Mouse (Mus musculus) liver, embryonic 15.5 days (tissue): ENCODE measurements at regions not wholly inside any gene's neighbourhood (a gene's known extent, or its start where the extent isn't known, plus 50 kb on each side); places are given as distances from the start of the nearest gene placed in this dataset.

ENCODE experiments used
- ATAC-seq: fragments of 200-750 bp; cut with Nextera tagmentation; 2 replicates; pipeline ENCODE4 v1.8.0; 2017; ENCODE audit warnings: moderate number of reproducible peaks, mild to moderate bottlenecking, moderate library complexity; ENCODE audit not compliant: insufficient read depth
- H3K27ac ChIP-seq: fragments of 300-500 bp; sonication (generic); replicated peaks from 2 replicates; pipeline ENCODE4 v1.5.1; 2015; ENCODE audit warnings: mild to moderate bottlenecking, inconsistent platforms
- H3K27me3 ChIP-seq: fragments of 300-500 bp; sonication (generic); 2 replicates; pipeline ENCODE4 v1.6.1; 2015; ENCODE audit warnings: mild to moderate bottlenecking, inconsistent platforms
- H3K36me3 ChIP-seq: fragments of 300-500 bp; sonication (generic); replicated peaks from 2 replicates; pipeline ENCODE4 v1.6.1; 2015; ENCODE audit warnings: moderate library complexity, mild to moderate bottlenecking, inconsistent platforms
- H3K4me1 ChIP-seq: fragments of 300-500 bp; sonication (generic); replicated peaks from 2 replicates; pipeline ENCODE4 v1.6.1; 2015; ENCODE audit warnings: inconsistent platforms
- H3K4me2 ChIP-seq: fragments of 300-500 bp; sonication (generic); 2 replicates; pipeline ENCODE4 v1.6.1; 2015; ENCODE audit warnings: moderate library complexity, mild to moderate bottlenecking, inconsistent platforms
- H3K4me3 ChIP-seq: fragments of 300-500 bp; sonication (generic); replicated peaks from 2 replicates; pipeline ENCODE4 v1.5.1; 2015; ENCODE audit warnings: mild to moderate bottlenecking, inconsistent platforms
- H3K9ac ChIP-seq: fragments of 300-500 bp; sonication (generic); 2 replicates; pipeline ENCODE4 v1.6.1; 2015; ENCODE audit warnings: moderate library complexity, mild to moderate bottlenecking, inconsistent platforms
- H3K9me3 ChIP-seq: fragments of 300-500 bp; sonication (generic); replicated peaks from 2 replicates; pipeline ENCODE4 v1.6.1; 2016; ENCODE audit warnings: inconsistent platforms
- WGBS: fragments of 180-500 bp; shearing (Covaris S2); methylation state at CpG from one replicate; pipeline ENCODE4 v1.1.7; 2015; ENCODE audit warnings: mixed read lengths; ENCODE audit not compliant: insufficient replicate concordance; 5-methylcytosine and 5-hydroxymethylcytosine counted together

GRCm38 (mm10) chr8:41972416-41972815 lies 555.5 kb upstream of the Frg1 start:
- H3K9ac ChIP-seq, result no peak overlapping the region
- no peaks in the 10 kb centered on the region for H3K27me3 ChIP-seq
- H3K4me2 ChIP-seq, result no peak overlapping the region
- WGBS, result 64% methylated on average over 2 of the region's 2 CpGs
- no peak overlapping the region for H3K4me3 ChIP-seq
- no peak overlapping the region for H3K27ac ChIP-seq
- no peaks in the 10 kb centered on the region for H3K4me1 ChIP-seq
- no peaks in the 10 kb centered on the region for H3K9me3 ChIP-seq
- no peaks in the 10 kb centered on the region for H3K36me3 ChIP-seq
- ATAC-seq, result no peak

- Histone ChIP-seq H3K36me3 (no peaks in the 10 kb centered on the region), H3K4me1 (no peaks in the 10 kb centered on the region), H3K27me3 (no peaks in the 10 kb centered on the region), H3K27ac (no peak overlapping the region), H3K9ac (no peak overlapping the region), H3K4me2 (no peak overlapping the region), H3K9me3 (no peaks in the 10 kb centered on the region), H3K4me3 (no peak overlapping the region)
- no peak for ATAC-seq
- 63% methylated on average over 3 of the region's 3 CpGs for WGBS
Measured at GRCm38 (mm10) chr8:41970536-41970935, 553.7 kb upstream of the Frg1 start.

DNA sequence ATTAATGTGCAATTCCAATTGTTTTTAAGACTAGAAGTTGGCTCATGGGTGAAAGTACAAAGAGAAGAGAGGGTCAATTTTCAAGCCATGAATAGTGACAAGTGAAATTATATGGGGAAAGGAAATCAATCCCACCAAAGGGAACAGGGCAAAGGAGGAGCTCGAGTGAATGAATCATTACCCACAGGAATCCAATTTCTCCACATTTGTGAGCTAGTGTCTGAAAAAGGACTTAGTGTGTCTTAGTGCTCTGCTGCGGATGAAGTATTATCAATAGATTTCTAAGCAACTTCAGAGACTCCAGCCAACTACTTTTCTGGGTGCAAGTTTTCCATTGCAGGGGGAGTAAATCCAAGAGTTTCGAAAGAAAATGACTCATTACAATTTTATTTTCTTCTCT lies 552.5 kb upstream of the Frg1 start:
- H3K36me3 ChIP-seq, result no peaks in the 10 kb centered on the region
- ATAC-seq, result no peak
- no peaks in the 10 kb centered on the region for H3K4me1 ChIP-seq
- 51% methylated on average over 3 of the region's 3 CpGs for WGBS
- H3K9me3 ChIP-seq, result no peaks in the 10 kb centered on the region
- no peak overlapping the region for H3K27ac ChIP-seq
- no peaks in the 10 kb centered on the region for H3K27me3 ChIP-seq
- H3K4me2 ChIP-seq, result no peak overlapping the region
- H3K4me3 ChIP-seq, result no peak overlapping the region
- no peak overlapping the region for H3K9ac ChIP-seq

DNA sequence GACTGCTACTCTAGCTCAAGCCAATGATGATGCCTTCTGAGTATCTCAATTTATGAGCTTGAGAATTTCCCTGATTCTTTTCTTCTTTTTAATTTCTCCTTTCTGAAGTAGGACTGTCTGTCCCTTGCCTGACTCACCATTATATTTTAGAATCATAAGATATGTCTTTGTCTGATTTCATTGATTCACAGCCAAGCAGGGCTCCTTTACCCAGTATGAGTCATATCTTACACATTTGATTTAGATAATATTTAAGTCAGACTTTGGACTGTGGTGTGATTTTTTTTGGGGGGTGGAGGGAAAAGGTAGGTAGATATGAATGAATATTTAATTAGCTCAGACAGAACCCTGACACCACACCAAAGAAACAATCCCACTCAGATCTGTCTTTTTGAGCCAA lies 547.2 kb upstream of the Frg1 start:
- ATAC-seq, result no peak
- no peak overlapping the region for H3K9ac ChIP-seq
- no peak overlapping the region for H3K4me2 ChIP-seq
- H3K36me3 ChIP-seq, result no peaks in the 10 kb centered on the region
- H3K4me3 ChIP-seq, result no peak overlapping the region
- H3K27me3 ChIP-seq, result no peaks in the 10 kb centered on the region
- no peaks in the 10 kb centered on the region for H3K9me3 ChIP-seq
- no peaks in the 10 kb centered on the region for H3K4me1 ChIP-seq
- no peak overlapping the region for H3K27ac ChIP-seq

DNA sequence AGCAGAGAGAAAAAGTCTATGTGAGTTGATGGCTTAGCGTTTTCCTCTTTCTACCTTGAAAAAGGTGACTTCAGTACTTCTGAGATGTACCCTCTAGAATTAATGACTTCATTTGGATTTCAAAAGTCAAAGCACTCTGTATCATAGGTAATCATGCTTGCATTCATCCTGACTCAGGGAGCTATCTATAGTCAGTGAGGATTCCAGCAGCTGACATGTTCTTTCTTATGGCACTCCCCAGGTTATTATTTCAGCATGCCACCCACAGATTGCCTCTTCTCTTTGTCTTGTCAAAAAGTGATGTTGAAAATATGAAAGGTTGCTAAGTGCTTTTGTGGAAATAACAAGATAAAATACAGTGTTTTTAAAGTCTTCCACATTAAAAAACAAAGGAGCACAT lies 540.0 kb upstream of the Frg1 start:
- Histone ChIP-seq H3K4me3 (no peak overlapping the region), H3K27ac (no peak overlapping the region), H3K36me3 (no peaks in the 10 kb centered on the region), H3K4me2 (no peak overlapping the region), H3K9me3 (no peaks in the 10 kb centered on the region), H3K9ac (no peak overlapping the region), H3K4me1 (no peaks in the 10 kb centered on the region), H3K27me3 (no peaks in the 10 kb centered on the region)
- 41% methylated on average over 1 of the region's 1 CpGs for WGBS
- no peak for ATAC-seq

DNA sequence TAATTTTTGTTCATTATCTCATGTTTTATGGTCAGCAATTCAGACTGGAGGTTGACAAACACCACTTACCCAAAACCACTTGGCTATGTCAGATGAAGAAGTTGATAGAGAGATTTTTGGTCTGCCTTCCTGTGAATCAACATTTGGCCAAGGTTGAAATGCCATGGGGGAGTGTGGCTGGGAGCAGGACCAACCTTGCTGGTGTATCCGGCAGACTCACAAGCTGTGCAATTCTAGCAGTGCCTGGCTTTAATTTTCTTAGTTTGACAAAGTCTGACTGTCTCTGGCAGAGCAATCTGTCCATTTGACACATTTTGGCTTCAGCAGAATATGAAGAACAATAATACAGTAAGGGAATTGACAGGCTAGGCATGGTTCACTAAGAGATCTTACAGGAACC lies 533.9 kb upstream of the Frg1 start:
- no peak overlapping the region for H3K27ac ChIP-seq
- H3K9ac ChIP-seq, result no peak overlapping the region
- no peaks in the 10 kb centered on the region for H3K9me3 ChIP-seq
- no peaks in the 10 kb centered on the region for H3K27me3 ChIP-seq
- no peak overlapping the region for H3K4me2 ChIP-seq
- H3K4me1 ChIP-seq, result no peaks in the 10 kb centered on the region
- H3K4me3 ChIP-seq, result no peak overlapping the region
- WGBS, result 73% methylated on average over 1 of the region's 1 CpGs
- H3K36me3 ChIP-seq, result no peaks in the 10 kb centered on the region
- no peak for ATAC-seq

DNA sequence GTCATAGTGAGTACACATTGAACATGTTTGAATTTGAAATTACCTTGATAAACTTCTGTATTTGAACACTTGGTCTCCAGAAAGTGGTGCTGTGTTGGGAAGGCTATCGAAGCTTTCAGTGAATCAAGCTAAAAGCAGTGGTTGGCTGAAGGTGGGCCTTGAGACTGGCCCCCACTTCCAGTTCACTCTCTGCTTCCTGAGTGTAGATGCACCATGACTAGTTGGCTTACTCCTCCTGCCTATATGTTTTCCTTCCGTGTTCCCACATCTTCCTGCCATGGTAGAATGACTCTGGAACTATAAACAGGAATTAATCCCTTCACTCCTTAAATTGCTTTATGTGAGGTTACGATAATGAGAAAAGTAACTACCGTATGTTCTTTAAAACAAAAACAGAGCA lies 522.4 kb upstream of the Frg1 start:
- Histone ChIP-seq H3K27me3 (no peaks in the 10 kb centered on the region), H3K36me3 (no peaks in the 10 kb centered on the region), H3K4me1 (no peaks in the 10 kb centered on the region), H3K4me3 (no peak overlapping the region), H3K9me3 (no peaks in the 10 kb centered on the region; the same call in 1 of the 2 replicates), H3K9ac (no peak overlapping the region), H3K4me2 (no peak overlapping the region), H3K27ac (no peak overlapping the region)
- 54% methylated on average over 4 of the region's 4 CpGs for WGBS
- no peak for ATAC-seq

- Histone ChIP-seq H3K4me3 (no peak overlapping the region), H3K9me3 (no peaks in the 10 kb centered on the region), H3K36me3 (no peaks in the 10 kb centered on the region), H3K27ac (no peak overlapping the region), H3K4me2 (no peak overlapping the region), H3K9ac (no peak overlapping the region), H3K27me3 (no peaks in the 10 kb centered on the region), H3K4me1 (no peaks in the 10 kb centered on the region)
- ATAC-seq, result no peak
- WGBS, result 57% methylated on average over 7 of the region's 7 CpGs
Measured at GRCm38 (mm10) chr8:41921106-41921505, 504.2 kb upstream of the Frg1 start.

GRCm38 (mm10) chr8:41920536-41920935 lies 503.7 kb upstream of the Frg1 start:
- H3K4me1 ChIP-seq, result no peaks in the 10 kb centered on the region
- H3K4me2 ChIP-seq, result no peak overlapping the region
- H3K27ac ChIP-seq, result no peak overlapping the region
- no peaks in the 10 kb centered on the region for H3K9me3 ChIP-seq
- no peak overlapping the region for H3K4me3 ChIP-seq
- no peak for ATAC-seq
- no peak overlapping the region for H3K9ac ChIP-seq
- WGBS, result 72% methylated on average over 3 of the region's 3 CpGs
- no peaks in the 10 kb centered on the region for H3K36me3 ChIP-seq
- H3K27me3 ChIP-seq, result no peaks in the 10 kb centered on the region

DNA sequence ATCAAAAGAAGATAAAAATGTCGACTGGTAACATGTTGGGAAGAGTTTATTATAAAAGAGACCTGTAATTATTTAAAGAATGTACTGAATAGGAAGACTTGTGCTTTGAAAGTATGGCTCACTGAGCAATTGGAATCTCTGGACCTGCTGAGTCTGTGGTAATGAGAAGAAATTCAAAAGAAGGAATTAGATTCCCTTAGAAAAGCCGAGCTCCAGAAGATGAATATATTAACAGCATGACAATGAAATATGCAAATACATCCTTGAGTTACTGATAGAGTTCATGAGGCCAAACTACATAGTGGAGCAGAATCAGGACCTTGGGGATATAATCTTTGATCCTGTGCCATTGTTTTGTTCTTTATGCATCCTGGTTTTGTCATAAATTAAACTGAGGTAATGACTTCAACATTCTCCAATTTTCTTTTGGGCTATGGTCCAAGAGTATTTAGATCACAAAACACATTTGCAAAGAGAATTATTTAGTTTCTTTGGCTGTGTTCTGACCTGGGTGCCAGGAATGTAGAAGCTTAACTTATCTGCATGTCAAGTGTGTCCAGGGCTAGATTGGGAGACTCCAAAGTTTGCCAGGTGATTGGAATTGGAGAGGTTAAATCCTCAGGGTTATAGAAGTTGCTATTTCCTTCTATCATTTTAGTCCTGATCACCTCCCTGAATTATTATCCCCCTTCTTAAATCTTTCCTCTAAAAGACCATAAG lies 461.3 kb upstream of the Frg1 start:
- Histone ChIP-seq H3K4me3 (no peak overlapping the region), H3K36me3 (no peaks in the 10 kb centered on the region), H3K9ac (no peak overlapping the region), H3K27ac (no peak overlapping the region), H3K4me1 (no peaks in the 10 kb centered on the region), H3K27me3 (no peaks in the 10 kb centered on the region), H3K4me2 (no peak overlapping the region), H3K9me3 (no peaks in the 10 kb centered on the region; the same call in 1 of the 2 replicates)
- WGBS, result 44% methylated on average over 2 of the region's 2 CpGs
- ATAC-seq, result no peak

GRCm38 (mm10) chr8:41869681-41870356 lies 452.9 kb upstream of the Frg1 start:
- H3K27me3 ChIP-seq, result no peaks in the 10 kb centered on the region
- no peaks in the 10 kb centered on the region for H3K36me3 ChIP-seq
- no peak overlapping the region for H3K4me2 ChIP-seq
- H3K4me1 ChIP-seq, result no peaks in the 10 kb centered on the region
- no peak overlapping the region for H3K9ac ChIP-seq
- 60% methylated on average over 3 of the region's 3 CpGs for WGBS
- no peak for ATAC-seq
- H3K9me3 ChIP-seq, result no peaks in the 10 kb centered on the region
- H3K27ac ChIP-seq, result no peak overlapping the region
- no peak overlapping the region for H3K4me3 ChIP-seq

GRCm38 (mm10) chr8:41860918-41861317 lies 444.0 kb upstream of the Frg1 start:
- Histone ChIP-seq H3K4me1 (no peaks in the 10 kb centered on the region), H3K9ac (no peak overlapping the region), H3K36me3 (no peaks in the 10 kb centered on the region), H3K27ac (no peak overlapping the region), H3K4me2 (no peak overlapping the region), H3K9me3 (no peaks in the 10 kb centered on the region), H3K4me3 (no peak overlapping the region), H3K27me3 (no peaks in the 10 kb centered on the region)
- no peak for ATAC-seq
- WGBS, result 66% methylated on average over 7 of the region's 7 CpGs
